Mouse (Mus musculus) hindbrain, embryonic 14.5 days (tissue): ENCODE results near the gene Phospho2. TPM values are rescaled to one million over a fixed set of nuclear protein-coding genes. Genes with fewer than 3 reads are reported as not detected.

ENCODE experiments used
- ATAC-seq: fragments of 200-750 bp; cut with Nextera tagmentation; 2 replicates; pipeline ENCODE4 v1.8.0; 2017; ENCODE audit warnings: moderate number of reproducible peaks, mild to moderate bottlenecking, moderate TSS enrichment, moderate library complexity; ENCODE audit not compliant: low FRiP score
- DNase-seq: peaks from one replicate; pipeline ENCODE4 v3.0.0-alpha.2; 2015; ENCODE audit warnings: low spot score
- H3K27ac ChIP-seq: fragments of 300-500 bp; sonication (generic); 2 replicates; pipeline ENCODE4 v1.5.1; 2014; ENCODE audit warnings: mild to moderate bottlenecking, moderate library complexity
- H3K27me3 ChIP-seq: fragments of 300-500 bp; sonication (generic); 2 replicates; pipeline ENCODE4 v1.6.1; 2014; ENCODE audit warnings: mild to moderate bottlenecking, low read length, mixed read lengths; ENCODE audit not compliant: control insufficient read depth, insufficient read depth
- H3K36me3 ChIP-seq: fragments of 300-500 bp; sonication (generic); replicated peaks from 2 replicates; pipeline ENCODE4 v1.6.1; 2014; ENCODE audit not compliant: control insufficient read depth, insufficient read depth
- H3K4me1 ChIP-seq: fragments of 300-500 bp; sonication (generic); replicated peaks from 2 replicates; pipeline ENCODE4 v1.6.1; 2014; ENCODE audit warnings: antibody characterized with exemption, low read length, mixed read lengths; ENCODE audit not compliant: control insufficient read depth, insufficient read depth
- H3K4me2 ChIP-seq: fragments of 300-500 bp; sonication (generic); replicated peaks from 2 replicates; pipeline ENCODE4 v1.6.1; 2014; ENCODE audit warnings: mild to moderate bottlenecking, moderate library complexity
- H3K4me3 ChIP-seq: fragments of 300-500 bp; sonication (generic); replicated peaks from 2 replicates; pipeline ENCODE4 v1.5.1; 2014; ENCODE audit warnings: mild to moderate bottlenecking, low read length
- H3K9ac ChIP-seq: fragments of 300-500 bp; sonication (generic); 2 replicates; pipeline ENCODE4 v1.6.1; 2014
- H3K9me3 ChIP-seq: fragments of 300-500 bp; sonication (generic); 2 replicates; pipeline ENCODE4 v1.6.1; 2016; ENCODE audit warnings: low read length; ENCODE audit not compliant: control insufficient read depth
- WGBS: fragments of 180-500 bp; shearing (Covaris S2); extraction: QIAGEN DNeasy Blood & Tissue Kit; methylation state at CpG from one replicate; pipeline ENCODE4 v1.1.7; 2014; 5-methylcytosine and 5-hydroxymethylcytosine counted together
- polyA plus RNA-seq: library from polyadenylated mRNA; unstranded; fragments of >200 nt; fragmentation: Nextera tagmentation; extraction: Ambion mirVana; gene quantifications from 2 replicates; pipeline ENCODE4 v1.2.1, GENCODE M21; 2014

The Phospho2 gene
- polyA plus RNA-seq: 40.2 and 47.0 TPM in 2 replicates

- peak; percentile 98 for ATAC-seq
- peak within 1 kb of the TSS; percentile 70 for H3K4me2 ChIP-seq
- H3K27me3 ChIP-seq: no peaks in the 10 kb centered on the region
- H3K9me3 ChIP-seq: no peaks in the 10 kb centered on the region
- H3K36me3 ChIP-seq: peaks cover 25% of the 10 kb centered on the region
- peak within 1 kb of the TSS; percentile 68 for H3K9ac ChIP-seq
- peak within 1 kb of the TSS; percentile 55 for H3K4me3 ChIP-seq
- H3K27ac ChIP-seq: peak within 1 kb of the TSS; percentile 81
- WGBS: 2% methylated on average over 48 of the region's 48 CpGs
- DNase-seq: peak; percentile 99
- 0 out of 2 replicates have a peak, but pooled peaks cover 9% of the 10 kb centered on the region for H3K4me1 ChIP-seq
Observed at GRCm38 (mm10) chr2:69789429-69790069, at the start of gene Phospho2, which contains the start of gene Ccdc173. Gene Phospho2 (plus strand): TSS chr2:69789623. Gene Ccdc173 (minus strand): TSS chr2:69789575.

DNA sequence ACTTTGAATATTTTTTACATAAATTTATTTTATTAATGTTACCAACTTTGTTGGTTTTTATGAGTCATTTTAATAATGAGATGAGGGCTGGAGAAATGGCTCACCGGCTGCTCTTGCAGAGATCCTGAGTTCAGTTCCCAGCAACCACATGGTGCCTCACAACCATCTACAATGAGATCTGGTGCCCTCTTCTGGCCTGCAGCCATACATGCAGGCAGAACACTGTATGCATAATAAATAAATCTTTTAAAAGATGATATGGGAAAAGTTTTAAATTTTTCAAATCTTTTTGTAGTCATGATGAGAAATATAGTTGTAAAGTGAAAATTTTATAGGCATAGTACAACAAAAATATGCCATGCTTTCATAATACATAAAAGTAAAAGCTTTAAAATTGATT, 44.3 kb upstream of the Phospho2 start:
- H3K27ac ChIP-seq: no peak overlapping the region
- no peak for DNase-seq
- 91% methylated on average over 1 of the region's 1 CpGs for WGBS
- H3K9me3 ChIP-seq: no peaks in the 10 kb centered on the region
- H3K4me1 ChIP-seq: no peaks in the 10 kb centered on the region
- no peak overlapping the region for H3K4me2 ChIP-seq
- H3K36me3 ChIP-seq: peaks cover 81% of the 10 kb centered on the region
- H3K9ac ChIP-seq: no peak overlapping the region
- ATAC-seq: no peak
- no peak overlapping the region for H3K4me3 ChIP-seq
- no peaks in the 10 kb centered on the region for H3K27me3 ChIP-seq

GRCm38 (mm10) chr2:69760980-69761379, 28.4 kb upstream of the Phospho2 start:
- H3K9ac ChIP-seq: no peak overlapping the region
- H3K36me3 ChIP-seq: 0 out of 2 replicates have a peak, but pooled peaks cover 4% of the 10 kb centered on the region
- no peak overlapping the region for H3K4me3 ChIP-seq
- H3K9me3 ChIP-seq: no peaks in the 10 kb centered on the region
- H3K27me3 ChIP-seq: no peaks in the 10 kb centered on the region
- 19% methylated on average over 5 of the region's 5 CpGs for WGBS
- ATAC-seq (no peak), DNase-seq (no peak)
- no peak overlapping the region for H3K27ac ChIP-seq
- no peaks in the 10 kb centered on the region for H3K4me1 ChIP-seq
- no peak overlapping the region for H3K4me2 ChIP-seq

DNA sequence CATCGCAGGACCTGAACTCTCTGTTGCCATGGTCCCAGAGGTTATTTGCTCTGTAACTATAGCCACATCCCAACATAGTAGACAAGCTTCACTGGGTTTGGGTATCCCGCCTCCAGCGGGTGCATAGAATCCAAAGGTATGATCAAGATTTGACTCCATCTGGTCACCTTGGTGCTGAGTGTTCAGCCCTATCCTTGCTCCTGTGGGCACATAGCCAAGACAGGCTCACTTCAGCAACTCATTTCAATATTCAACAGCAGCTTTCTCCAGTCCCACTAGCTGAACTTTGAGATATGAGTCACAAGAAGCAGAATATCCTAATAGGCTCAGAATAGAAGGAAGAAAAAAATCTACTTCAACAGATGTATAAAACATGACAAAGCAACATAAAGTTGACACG, 26.1 kb upstream of the Phospho2 start:
- H3K4me2 ChIP-seq: no peak overlapping the region
- 0 out of 2 replicates have a peak, but pooled peaks cover 4% of the 10 kb centered on the region for H3K36me3 ChIP-seq
- no peak overlapping the region for H3K9ac ChIP-seq
- no peaks in the 10 kb centered on the region for H3K4me1 ChIP-seq
- no peak overlapping the region for H3K27ac ChIP-seq
- 89% methylated on average over 4 of the region's 4 CpGs for WGBS
- ATAC-seq (no peak), DNase-seq (no peak)
- no peak overlapping the region for H3K4me3 ChIP-seq
- H3K27me3 ChIP-seq: no peaks in the 10 kb centered on the region
- H3K9me3 ChIP-seq: no peaks in the 10 kb centered on the region

GRCm38 (mm10) chr2:69764716-69765115, 24.7 kb upstream of the Phospho2 start:
- DNase-seq (no peak), ATAC-seq (no peak)
- 88% methylated on average over 1 of the region's 1 CpGs for WGBS
- Histone ChIP-seq H3K4me2 (no peak overlapping the region), H3K4me3 (no peak overlapping the region), H3K4me1 (no peaks in the 10 kb centered on the region), H3K27ac (no peak overlapping the region), H3K36me3 (0 out of 2 replicates have a peak, but pooled peaks cover 4% of the 10 kb centered on the region), H3K9me3 (no peaks in the 10 kb centered on the region), H3K9ac (no peak overlapping the region), H3K27me3 (no peaks in the 10 kb centered on the region)

DNA sequence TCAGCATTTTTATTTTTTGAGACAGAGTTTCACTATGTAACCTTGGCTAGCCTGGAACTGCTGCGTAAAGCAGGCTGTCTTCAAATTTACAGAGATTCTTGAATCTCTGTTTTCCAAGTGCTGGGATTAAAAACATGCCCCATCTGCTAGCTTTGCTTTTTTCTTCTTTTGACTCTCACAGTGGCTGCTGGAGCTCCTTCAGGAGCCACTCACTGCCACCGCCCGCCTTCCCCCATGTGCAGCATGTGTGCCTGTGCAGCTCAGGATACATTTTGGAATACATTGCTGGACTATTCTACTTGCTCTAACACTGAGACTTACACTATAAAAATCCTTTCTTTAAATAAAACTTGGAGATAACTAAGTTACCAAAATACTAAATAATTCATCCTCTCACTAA, 16.1 kb upstream of the Phospho2 start:
- no peaks in the 10 kb centered on the region for H3K9me3 ChIP-seq
- H3K9ac ChIP-seq: no peak overlapping the region
- 99% methylated on average over 3 of the region's 3 CpGs for WGBS
- H3K4me3 ChIP-seq: no peak overlapping the region
- H3K27ac ChIP-seq: no peak overlapping the region
- no peak for DNase-seq
- no peaks in the 10 kb centered on the region for H3K4me1 ChIP-seq
- ATAC-seq: no peak
- H3K27me3 ChIP-seq: no peaks in the 10 kb centered on the region
- H3K4me2 ChIP-seq: no peak overlapping the region
- peaks cover 32% of the 10 kb centered on the region for H3K36me3 ChIP-seq

DNA sequence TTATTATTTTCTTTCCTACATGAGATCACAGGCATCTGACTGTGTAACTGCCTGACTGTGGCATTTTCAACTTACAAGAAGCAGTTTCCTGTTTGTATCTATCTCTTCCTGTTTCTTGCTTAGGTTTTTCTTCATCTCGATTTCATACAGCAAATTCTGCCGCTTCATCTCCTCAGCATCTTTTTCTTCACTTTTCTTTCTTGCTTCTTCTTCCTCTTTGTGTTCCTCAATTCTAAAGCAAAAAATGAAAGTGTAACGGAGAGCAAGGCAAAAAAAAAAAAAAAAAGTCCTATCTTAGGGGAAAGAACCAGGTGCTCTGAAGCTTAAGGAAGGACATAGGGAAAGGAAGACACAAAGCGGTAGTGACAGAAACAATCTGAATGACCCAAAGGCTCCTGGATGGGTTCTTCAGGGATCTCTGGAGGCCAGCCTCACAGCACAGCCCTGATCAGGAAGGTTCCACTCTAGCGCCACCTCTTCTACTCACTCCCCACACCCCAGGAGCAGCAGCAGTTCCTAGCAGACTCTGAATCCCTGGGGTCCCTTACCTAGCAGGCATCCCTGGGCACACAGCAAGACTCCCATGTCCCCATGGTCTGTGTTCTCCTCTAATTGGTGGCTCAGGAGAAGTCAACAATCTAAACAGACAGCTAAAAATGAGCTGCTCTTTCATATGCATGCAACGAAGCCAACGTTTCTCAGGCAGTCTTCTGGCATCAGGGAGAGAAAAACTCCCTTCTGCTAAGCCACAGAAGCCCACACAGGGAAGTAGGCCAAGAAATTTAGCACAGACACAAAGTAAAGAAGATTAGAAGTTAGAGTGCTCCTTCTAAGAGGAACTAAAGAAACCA, 11.2 kb upstream of the Phospho2 start:
- Histone ChIP-seq H3K36me3 (peaks cover 49% of the 10 kb centered on the region), H3K4me2 (no peak overlapping the region), H3K4me3 (no peak overlapping the region), H3K9ac (no peak overlapping the region), H3K4me1 (no peaks in the 10 kb centered on the region), H3K27me3 (no peaks in the 10 kb centered on the region), H3K9me3 (no peaks in the 10 kb centered on the region), H3K27ac (no peak overlapping the region)
- ATAC-seq (no peak), DNase-seq (no peak)
- WGBS: 72% methylated on average over 7 of the region's 7 CpGs

DNA sequence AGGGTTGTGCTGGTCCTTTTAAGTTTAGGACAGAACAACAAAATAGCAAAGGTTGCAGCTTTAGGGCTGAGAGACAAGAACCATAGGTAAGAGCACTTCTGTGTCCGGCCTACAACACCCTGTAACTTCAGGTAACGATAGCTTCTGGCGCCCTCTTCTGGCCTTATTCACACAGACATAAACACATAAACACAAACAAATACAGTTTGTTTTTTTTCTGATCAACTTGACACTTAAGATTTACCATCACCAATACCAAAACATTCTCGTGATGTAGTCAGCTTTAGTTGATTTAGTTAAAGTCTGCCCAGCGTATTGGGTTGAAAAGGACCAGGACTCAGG, 10.6 kb upstream of the Phospho2 start:
- H3K9me3 ChIP-seq: no peaks in the 10 kb centered on the region
- H3K36me3 ChIP-seq: peaks cover 43% of the 10 kb centered on the region
- H3K27ac ChIP-seq: no peak overlapping the region
- no peaks in the 10 kb centered on the region for H3K4me1 ChIP-seq
- H3K4me2 ChIP-seq: no peak overlapping the region
- H3K9ac ChIP-seq: no peak overlapping the region
- no peak for DNase-seq
- no peaks in the 10 kb centered on the region for H3K27me3 ChIP-seq
- 51% methylated on average over 5 of the region's 5 CpGs for WGBS
- no peak for ATAC-seq
- H3K4me3 ChIP-seq: no peak overlapping the region

GRCm38 (mm10) chr2:69788974-69789373, 449 bp upstream of the Phospho2 start:
- WGBS: 29% methylated on average over 9 of the region's 9 CpGs
- ATAC-seq (0 out of 2 replicates have a peak, but pooled peaks have one; percentile 25), DNase-seq (no peak)
- Histone ChIP-seq H3K4me1 (0 out of 2 replicates have a peak, but pooled peaks cover 9% of the 10 kb centered on the region), H3K27ac (0 out of 2 replicates have a peak overlapping the region, but pooled peaks have one; percentile 35), H3K9ac (peak overlapping the region; percentile 68), H3K36me3 (peaks cover 21% of the 10 kb centered on the region), H3K27me3 (no peaks in the 10 kb centered on the region), H3K9me3 (no peaks in the 10 kb centered on the region), H3K4me3 (peak overlapping the region; percentile 55), H3K4me2 (peak overlapping the region; percentile 70)
